Mouse (Mus musculus): ENCODE measurements at regions not wholly inside any gene's neighbourhood (a gene's known extent, or its start where the extent isn't known, plus 50 kb on each side); places are given as distances from the start of the nearest gene placed in this dataset.

DNA sequence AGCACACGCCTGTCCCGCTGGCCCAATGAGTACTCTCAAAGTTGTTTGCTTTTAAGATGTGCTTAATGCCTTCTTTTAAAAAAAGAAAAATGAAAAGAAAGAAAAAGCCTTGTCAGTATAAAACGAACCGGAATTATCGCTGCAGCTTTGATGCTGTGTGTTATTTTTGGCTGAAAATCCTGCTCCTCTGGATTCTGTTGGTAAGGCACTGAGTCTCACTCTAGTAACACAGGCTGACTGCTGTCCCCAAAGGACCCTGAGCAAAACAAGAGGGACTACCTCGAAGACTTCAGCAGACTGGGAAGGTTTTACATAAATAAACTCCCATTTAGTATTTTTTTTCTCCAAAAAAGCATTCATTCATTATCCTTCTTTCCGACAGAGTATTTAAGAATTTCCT, 196.1 kb upstream of the Ppargc1a start:
- DNase-seq (ENCODE audit: low spot score): no peak

DNA sequence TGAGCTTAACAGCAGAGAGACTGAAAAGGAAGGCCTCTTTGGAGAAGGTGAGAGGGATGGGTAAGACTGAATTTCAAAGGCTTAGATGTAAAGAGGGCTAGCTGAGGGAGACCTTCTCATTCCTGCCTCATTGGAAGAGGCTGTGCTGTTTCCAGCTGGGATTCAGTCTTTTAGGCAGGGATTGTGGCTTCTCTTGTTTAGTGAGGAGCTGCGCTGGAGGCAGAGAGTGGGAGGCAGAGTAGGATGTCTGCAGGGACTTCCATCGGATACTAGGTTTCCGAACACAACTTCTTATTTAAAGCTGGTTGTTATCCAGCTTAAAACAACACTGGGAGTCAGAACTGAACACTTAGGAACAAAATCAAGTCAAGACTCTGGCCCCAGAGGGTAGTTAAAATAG, 194.8 kb upstream of the Ppargc1a start:
- DNase-seq (ENCODE audit: low spot score): no peak

DNA sequence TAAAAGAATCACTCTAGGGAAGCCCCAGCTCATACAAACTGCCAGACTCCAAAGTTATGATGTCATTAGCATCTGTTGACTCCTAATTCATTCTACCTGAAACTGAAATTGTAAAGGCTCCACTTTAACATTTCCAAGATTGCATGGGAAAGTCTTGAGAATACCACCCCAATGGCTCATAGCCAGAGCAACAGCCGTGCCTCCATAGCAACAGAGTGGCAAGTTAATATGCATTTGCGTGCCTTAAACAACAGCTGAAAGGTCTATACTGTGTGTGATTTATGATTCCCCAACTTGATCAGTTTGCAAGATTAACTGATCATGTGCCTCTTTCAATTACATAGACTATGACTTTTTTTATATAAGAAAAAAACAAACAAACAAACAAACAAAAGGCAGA, 190.8 kb upstream of the Ppargc1a start:
- no peak for DNase-seq (ENCODE audit: low spot score)

DNA sequence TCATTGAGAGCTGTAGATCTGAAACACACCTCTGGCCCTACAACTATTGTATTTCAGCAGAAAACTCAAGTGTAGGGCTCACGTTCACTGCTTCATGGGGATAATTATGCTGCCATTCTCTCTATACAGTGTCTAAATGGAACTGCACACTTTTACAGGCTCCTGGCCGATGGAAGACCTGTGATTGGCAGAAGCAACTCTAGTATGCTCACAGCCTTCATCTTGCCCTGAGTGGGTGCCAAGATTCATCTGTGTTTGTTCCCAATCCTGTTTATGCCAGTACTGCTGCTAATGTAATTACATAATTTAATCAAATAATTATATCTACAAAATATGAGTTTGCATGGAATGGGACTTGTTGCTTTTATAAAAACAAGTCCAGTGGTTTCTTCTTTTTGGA, 190.3 kb upstream of the Ppargc1a start:
- DNase-seq (ENCODE audit: low spot score): no peak

DNA sequence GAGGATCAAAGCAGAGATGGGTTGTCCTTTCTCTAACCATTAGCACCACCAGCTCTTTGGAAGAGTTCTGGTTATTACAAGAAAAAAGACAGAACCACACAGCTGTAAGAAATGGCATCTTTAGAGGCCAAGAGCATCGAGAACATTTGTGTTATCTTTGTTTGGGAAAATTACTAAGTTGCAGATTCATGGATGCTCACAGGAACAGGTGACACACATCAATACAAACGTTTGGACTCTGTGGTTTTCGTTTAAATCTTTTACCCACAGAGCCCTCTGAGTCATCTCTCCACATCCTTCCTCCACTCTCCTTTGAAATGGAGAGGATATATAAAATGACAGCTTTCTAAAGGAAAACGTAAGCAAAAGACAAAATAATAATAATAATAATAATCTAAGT, 184.5 kb upstream of the Ppargc1a start:
- no peak for DNase-seq (ENCODE audit: low spot score)

DNA sequence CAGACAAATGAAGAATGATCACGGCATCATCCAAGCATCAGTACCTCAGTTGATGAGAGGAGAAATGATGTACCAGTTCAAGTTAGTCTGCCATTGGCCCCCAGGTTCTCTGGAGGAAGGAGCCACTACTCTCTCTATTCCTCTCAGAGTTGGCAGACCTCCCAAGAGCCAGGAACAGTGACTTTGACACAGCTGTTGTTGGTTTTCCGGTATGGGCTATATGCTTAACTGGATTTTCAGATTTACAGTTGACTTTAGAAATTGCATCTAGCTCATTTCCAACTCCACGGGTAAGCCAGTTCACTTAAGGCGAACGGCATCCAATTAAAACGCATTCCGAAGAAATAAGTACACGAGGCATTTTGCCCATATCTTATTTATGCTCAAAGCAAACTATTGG, 182.9 kb upstream of the Ppargc1a start:
- no peak for DNase-seq (ENCODE audit: low spot score)

DNA sequence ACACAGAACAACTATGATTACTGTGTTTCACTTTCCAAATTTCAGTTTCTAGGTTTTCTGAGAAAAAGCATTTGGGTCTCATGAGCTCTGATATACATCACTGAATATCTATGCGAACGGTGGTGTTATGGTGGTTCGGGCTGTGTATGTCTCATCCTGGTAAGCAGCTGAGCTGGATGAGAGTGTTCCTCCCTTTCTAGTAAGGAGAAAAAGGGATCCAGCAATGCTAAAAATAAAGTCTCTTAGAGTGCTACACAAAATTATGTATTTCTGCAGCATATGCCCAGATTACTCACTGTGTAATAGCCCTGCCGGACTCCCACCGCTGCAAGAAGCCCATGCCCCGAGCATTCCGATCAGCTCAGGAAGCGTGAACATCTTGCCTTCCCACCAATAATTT, 173.4 kb upstream of the Ppargc1a start:
- no peak for DNase-seq (ENCODE audit: low spot score)

DNA sequence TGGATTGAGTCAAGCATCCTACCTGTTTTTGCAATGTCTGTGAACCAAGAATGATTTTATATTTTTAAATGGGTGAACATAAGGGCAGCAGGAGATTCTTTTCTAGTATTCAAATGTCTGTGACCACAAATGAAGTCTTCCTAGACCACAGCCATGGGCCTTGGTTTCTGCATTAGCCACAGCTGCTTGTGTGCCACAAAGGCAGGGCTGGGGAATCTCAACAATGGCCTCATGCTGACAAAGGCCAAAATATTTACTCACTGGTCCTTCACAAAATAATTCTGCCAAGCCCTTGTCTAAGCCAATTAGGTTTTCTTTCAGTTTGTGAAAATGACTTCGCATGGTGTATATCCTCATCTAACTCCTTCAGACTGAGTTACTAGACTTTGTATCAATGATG, 162.7 kb upstream of the Ppargc1a start:
- DNase-seq (ENCODE audit: low spot score): no peak

DNA sequence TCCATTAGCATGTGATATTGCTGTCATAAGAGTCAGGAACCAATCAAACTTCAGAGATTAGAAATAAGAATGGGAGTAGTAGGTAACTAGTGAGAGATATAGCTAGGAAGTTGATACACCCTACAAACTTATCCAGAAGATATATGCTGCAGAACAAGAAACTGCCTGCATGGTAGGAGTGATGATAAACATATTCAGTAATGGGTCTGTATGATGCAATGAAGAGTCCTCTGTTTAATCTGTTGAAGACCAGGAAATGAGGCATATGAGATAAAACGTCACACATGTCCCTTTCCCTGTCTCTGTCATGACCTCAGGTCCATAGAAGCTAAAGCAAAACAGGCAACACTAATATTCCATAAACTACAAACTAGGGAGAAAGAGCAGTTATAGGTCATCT, 162.2 kb upstream of the Ppargc1a start:
- no peak for DNase-seq (ENCODE audit: low spot score)

DNA sequence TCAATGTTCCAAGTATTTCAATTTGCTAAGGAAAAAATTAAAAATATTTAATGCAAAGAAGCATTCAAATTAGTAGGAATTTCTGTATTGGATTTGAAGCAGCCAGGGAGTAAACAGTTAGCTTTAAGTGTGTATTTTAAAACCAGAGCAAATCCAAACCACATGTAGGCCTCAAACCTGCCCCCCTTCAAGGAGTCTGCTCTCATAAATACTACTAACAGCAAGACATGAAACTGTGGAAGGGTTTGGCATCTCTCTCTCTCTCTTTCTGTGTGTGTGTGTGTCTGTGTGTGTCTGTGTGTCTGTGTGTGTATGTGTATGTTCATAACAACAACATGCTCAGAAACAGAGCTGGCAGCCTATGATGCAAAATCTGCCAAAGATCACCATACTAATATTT, 159.2 kb upstream of the Ppargc1a start:
- no peak for DNase-seq (ENCODE audit: low spot score)

DNA sequence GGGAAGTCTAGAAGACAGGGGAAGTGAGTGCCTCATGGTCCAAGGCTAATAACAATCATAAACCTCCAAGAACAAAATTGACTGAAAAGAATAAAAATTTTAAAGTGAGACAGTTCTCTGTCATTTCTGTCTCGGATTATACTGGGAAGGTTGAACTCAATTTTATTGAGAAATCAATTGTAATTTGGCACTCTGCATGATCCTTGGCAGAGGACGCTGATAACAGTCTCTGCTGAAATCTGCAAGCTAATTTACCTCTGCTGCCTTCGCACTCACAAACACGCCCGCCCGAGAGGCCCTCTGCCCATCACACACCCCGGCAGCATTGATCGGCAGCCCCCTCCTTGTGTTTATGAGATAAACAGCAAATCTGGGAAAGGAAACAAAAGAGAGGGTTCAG, 151.4 kb upstream of the Ppargc1a start:
- DNase-seq (ENCODE audit: low spot score): no peak

DNA sequence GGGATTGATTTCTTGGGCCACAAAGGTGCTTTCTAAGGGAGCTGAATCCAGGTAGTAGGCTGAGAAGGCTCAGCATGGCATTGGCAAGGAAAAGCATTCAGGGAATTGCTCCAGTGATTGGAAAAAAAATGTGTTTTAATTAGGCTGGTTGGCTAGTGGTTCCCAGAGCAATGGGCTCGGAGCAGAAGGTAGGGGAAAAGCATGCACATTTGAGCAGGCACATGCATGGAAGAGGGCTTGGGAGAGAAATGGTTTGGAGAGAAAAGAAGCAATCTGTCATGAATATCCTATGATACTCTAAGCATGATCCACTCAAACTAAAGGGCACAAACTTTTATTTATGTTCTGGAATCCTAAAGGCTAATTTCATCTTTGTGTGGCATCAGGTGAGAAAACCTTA, 150.9 kb upstream of the Ppargc1a start:
- DNase-seq (ENCODE audit: low spot score): no peak

DNA sequence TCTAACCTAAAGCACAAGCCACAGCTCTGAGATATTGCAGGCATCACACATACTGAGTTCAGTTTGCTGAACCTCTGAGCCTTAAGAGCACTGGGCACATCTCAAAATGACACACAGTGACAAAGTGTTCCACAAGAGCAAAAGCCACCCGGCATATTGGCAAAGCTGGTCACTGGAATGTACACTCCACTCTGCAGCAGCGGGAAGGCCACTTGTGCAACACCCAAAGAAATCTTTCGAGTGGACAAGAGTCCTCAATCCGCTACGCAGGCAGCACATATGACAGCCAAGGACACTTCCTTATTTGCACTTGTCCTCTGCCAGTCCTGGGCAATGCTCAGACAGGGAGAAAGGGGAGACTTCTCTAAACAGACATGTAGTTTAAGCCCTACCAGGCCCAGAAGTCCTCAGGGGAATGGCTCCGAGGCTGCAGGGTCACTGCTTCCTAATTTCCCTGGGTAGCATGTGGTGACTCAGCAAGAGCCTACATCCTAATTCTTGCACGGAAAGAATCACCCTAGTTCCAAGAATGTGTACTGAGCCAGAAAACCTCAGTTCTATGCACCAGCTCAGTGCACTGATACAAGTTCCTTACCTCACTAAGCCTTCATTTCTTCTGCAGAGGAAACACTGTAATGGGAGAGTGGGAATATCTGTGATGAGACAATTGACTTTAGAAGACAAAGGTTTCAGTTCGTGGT, 144.5 kb upstream of the Ppargc1a start:
- DNase-seq (ENCODE audit: low spot score): no peak

DNA sequence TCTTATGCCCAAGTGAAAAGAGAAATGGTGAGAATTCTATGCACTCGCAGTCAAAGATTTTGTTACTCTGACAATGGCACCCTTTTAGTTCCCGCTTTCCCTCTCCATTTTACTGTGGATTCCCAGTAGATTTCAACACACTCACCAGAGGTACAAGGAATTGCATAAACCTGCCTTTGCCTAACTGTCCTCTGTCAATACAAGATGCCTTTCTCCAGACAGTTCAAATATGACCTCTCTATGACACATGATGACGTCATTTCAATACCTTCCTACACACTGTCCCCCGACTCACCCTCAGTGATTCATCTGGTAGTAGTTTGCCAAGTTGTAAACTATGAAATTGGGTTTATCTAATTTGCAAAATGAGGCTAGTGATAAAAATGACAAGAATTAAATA, 143.1 kb upstream of the Ppargc1a start:
- no peak for DNase-seq (ENCODE audit: low spot score)

DNA sequence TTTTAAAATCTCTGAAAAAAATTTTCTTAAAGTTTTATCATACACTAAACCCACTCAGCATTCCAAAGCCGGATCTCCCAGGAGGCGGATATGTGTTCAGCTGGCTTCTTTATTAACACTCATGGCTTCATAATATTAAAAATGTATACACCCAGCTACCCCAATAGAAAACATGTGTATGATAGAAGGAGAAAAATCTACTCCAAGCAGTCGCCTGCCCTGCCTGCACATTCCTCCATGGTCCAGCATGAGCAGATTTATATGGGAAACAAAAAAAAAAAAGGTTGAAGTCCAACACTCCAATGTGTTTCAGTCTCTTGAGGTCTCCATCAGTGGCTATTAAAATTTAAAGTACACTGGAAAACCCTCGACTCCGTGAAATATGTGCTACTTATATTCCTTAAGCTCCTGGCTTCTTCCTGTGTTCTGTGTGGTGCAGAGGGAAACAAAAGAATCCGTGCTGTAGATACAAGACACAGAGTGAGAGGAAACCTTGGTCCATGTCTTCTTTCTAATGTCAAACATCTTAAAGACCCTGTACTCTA, 142.0 kb upstream of the Ppargc1a start:
- no peak for DNase-seq (ENCODE audit: low spot score)

DNA sequence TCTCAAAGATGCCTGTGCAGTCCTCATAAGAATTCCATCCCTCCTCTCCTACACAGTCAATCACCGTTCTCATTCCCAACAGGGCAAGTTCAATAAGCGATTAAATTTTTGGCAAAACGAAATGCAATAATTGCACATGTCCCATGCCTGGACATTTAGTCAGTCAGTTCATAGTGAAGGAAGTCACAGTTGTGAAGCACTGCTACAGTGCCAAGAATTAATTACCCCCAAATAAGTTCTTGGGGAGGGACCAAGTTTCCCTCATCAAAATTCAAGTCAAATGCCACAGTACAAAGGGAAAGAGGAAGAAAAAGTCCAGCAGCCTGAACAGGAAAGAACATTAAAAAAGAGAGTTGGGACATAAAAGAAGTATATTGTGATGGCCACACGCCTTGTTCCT, 112.4 kb upstream of the Ppargc1a start:
- no peak for DNase-seq (ENCODE audit: low spot score)

DNA sequence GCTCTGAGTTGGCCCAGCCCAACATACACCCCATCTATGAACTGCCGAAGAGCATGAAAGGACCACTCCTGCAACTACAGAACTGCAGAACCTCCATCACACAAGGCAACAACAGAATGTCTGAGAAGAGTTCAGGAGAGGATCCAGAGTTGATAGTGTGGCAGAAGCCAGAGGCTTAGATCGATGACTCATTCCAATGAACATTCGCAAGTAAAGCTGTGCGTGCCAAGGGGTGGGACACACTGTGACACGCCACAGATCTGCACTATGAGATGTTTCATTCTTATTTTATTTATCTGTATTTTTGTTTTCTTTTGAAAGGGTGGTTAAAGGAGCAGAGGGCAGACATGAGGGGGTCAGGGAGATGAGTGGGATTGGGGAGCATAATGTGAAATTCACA, 103.7 kb upstream of the Ppargc1a start:
- no peak for DNase-seq (ENCODE audit: low spot score)

DNA sequence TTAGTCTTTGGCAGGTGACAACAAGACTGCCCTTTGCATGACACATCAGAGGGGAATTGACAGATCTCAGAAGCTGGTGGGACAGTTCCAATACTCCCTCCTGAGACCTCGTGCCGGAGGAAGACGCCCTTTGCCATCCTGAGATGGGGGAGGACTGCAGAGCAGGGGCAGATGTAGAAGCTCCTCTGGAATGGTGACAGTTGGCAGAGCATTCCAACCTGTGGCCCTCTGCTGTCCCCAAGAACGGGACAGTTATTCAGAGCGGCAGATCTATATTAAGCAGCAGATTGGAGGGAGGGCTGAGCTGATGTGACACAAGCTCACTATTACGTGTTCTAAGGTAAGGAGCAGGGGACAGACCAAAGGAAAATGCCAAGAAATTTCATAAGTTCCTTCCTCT, 97.7 kb upstream of the Ppargc1a start:
- DNase-seq (ENCODE audit: low spot score): no peak

DNA sequence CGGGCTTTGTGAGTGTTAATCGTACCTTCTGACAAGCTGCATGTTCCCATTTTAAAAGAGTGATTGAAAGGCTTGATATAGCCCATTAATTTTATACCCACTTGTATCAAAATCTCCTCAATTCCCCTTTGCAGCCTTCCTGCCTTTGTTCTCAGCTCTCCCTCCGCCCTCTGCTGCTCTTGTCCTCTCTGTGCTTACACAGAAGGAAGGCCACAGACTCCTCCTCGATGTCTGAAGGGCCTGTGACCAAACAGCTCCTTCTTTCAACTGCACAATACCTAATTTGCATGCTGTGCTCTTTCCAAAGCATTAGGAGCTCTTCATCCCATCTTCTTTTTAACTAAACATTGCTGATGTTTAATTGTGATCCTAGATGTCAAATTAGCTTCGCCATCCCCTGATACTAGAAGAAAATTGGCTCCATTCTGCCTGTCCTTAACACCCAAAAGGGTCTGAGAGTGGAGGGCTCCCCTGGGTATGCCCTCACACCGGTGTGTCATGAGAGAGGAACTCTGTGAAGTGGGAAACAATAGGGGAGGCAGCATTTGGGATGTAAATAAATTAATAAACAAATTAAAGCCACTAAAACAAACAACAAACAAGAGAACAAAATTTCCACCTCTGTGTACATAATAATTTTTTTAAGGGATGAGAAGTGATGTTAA, 90.8 kb upstream of the Ppargc1a start:
- no peak for DNase-seq (ENCODE audit: low spot score)

DNA sequence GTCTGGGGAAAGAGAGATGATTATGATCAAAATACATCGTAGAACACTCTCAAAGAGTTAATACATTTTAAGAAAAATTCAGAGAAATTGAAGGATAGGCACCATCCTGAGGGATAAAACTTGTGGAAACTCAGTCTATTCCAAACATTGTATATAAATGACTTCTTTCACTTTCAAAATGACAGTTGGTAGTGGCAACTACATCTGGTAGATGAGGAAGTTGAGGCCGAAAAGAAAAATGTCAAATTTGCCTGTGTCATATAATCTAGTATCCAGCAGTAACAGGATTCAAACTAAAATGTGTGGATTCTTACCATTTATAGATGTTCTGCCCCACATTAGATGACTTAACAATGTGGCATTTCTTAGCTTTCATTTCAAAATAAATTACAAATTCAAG, 86.0 kb upstream of the Ppargc1a start:
- no peak for DNase-seq (ENCODE audit: low spot score)

DNA sequence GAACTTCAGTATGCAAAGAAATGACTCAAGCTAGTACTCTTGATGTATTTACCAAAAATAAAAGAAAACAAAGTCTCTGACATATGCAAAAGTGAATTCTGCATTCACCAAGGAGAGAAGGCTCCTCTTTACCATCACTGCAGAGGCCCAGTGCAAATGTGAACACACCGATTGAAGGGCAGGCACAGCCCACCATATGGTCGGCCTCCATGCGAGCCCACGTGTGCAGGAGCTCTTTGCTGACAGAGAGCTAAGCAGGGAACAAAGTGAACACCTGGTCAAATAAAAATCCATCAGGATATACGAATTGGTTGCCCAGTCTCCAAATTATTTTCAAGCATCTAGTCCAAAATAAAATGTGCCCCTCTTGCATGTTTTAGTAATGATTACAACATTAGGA, 56.9 kb upstream of the Ppargc1a start:
- DNase-seq (ENCODE audit: low spot score): no peak

All from left cerebral cortex, adult 11 months (tissue).